16 mouse cellular contexts compared by ENCODE assay signal in the genomic region with DNA sequence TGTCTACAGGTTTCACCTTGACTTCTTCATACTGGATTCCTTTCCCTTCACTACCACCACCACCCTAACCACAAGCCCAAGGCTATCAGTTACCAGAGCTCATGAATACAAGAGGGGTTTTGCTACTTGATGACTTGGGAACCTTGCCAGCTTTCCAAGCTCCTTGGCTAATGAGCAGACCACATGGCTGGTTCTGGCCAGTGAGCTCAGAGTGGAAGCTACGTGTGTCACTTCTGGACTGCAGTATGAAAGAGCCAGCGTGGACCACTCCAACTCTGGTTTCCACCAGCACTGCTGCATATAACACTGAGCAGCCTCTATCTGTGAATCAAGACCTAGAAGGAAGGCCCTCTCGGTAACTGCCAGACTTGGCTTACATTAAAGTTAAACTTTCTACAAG.
DNase-seq lines count a peak whose midpoint lies in the region; ATAC-seq and TF ChIP-seq lines count a peak whose summit lies in the region.
"Had no signal": no experiment of that assay in that cellular context is flagged by ENCODE, and none has a peak within 500 bp of the region (broad histone marks: within the 10 kb centered on the region; RNA-seq: fewer than 3 reads in every experiment).

No protein-coding gene starts in this region.

- H3K9ac ChIP-seq in hindbrain, postnatal 0 days (replicated peaks; ENCODE audit: low read length): no peak overlapping the region
- H3K9ac ChIP-seq: embryonic facial prominence, embryonic 15.5 days; liver, embryonic 13.5 days; stomach, embryonic 15.5 days had no signal

- peak; percentile 53 for ATAC-seq in hindbrain, postnatal 0 days
- ATAC-seq in Patski: peak; percentile 36
- ATAC-seq in megakaryocyte-erythroid progenitor cell, adult 5-6 weeks (replicated peaks; ENCODE audit: low FRiP score, low TSS enrichment, poor library complexity, severe bottlenecking): no peak

- no peaks in the 10 kb centered on the region for H3K4me1 ChIP-seq in hindbrain, postnatal 0 days (ENCODE audit: insufficient read depth, low read length)
- H3K4me1 ChIP-seq in hindbrain, embryonic 10.5 days (replicated peaks): no peaks in the 10 kb centered on the region
- H3K4me1 ChIP-seq: embryonic facial prominence, embryonic 15.5 days; liver, embryonic 13.5 days; stomach, embryonic 15.5 days had no signal

- intact Hi-C loops in gastrocnemius, adult 2 months (cut with DNase I): no loop called here

- DNase-seq in gastrocnemius, adult 2 months: peak; percentile 25
- DNase-seq in gastrocnemius, adult 18-20 months (ENCODE audit: low spot score): no peak
- DNase-seq in hindbrain, postnatal 0 days (ENCODE audit: low spot score): peak; percentile 43
- DNase-seq in hindbrain, embryonic 10.5 days (ENCODE audit: low spot score): no peak
- DNase-seq in Patski (ENCODE audit: low read depth, low spot score): no peak
- DNase-seq in kidney, adult 9 months: peak; percentile 38
- no peak for DNase-seq in embryo, embryonic 10.5 days (ENCODE audit: low spot score)
- DNase-seq: adrenal gland, postnatal 25 days; liver, embryonic 13.5 days; lung, postnatal 4 days; midbrain, embryonic 14.5 days; right cerebral cortex, postnatal 4 days; thymus, postnatal 14 days had no signal

- no peaks in the 10 kb centered on the region for H3K9me3 ChIP-seq in hindbrain, postnatal 0 days (ENCODE audit: low read length)
- no peaks in the 10 kb centered on the region for H3K9me3 ChIP-seq in hindbrain, embryonic 10.5 days
- H3K9me3 ChIP-seq: embryonic facial prominence, embryonic 15.5 days; liver, embryonic 13.5 days; stomach, embryonic 15.5 days had no signal

- WGBS in hindbrain, postnatal 0 days: 69% methylated on average over 3 of the region's 3 CpGs
- 86% methylated on average over 3 of the region's 3 CpGs for WGBS in hindbrain, embryonic 10.5 days

- no peaks in the 10 kb centered on the region for H3K36me3 ChIP-seq in hindbrain, postnatal 0 days (ENCODE audit: insufficient read depth, low read length)
- H3K36me3 ChIP-seq in hindbrain, embryonic 10.5 days: no peaks in the 10 kb centered on the region
- H3K36me3 ChIP-seq: embryonic facial prominence, embryonic 15.5 days; liver, embryonic 13.5 days; stomach, embryonic 15.5 days had no signal

- 0 out of 2 replicates have a peak overlapping the region, but pooled peaks have one; percentile 20 for H3K27ac ChIP-seq in gastrocnemius, adult 2 months
- H3K27ac ChIP-seq in hindbrain, postnatal 0 days: no peak overlapping the region
- H3K27ac ChIP-seq in hindbrain, embryonic 10.5 days: no peak overlapping the region
- H3K27ac ChIP-seq: embryonic facial prominence, embryonic 15.5 days; liver, embryonic 13.5 days; stomach, embryonic 15.5 days had no signal

- POLR2A ChIA-PET in Patski (lab: Charles Lee): no interaction called here

- no peak for TF ChIP-seq CTCF in gastrocnemius, adult 2 months (IDR thresholded peaks at IDR 0.05)
- no peak for TF ChIP-seq CTCF in hindbrain, postnatal 0 days (IDR thresholded peaks at IDR 0.05; ENCODE audit: low read depth)
- no peak for TF ChIP-seq CTCF in Patski (IDR thresholded peaks at IDR 0.05)

- H3K4me3 ChIP-seq in gastrocnemius, adult 2 months: no peak overlapping the region
- no peak overlapping the region for H3K4me3 ChIP-seq in hindbrain, postnatal 0 days (ENCODE audit: low read length)
- H3K4me3 ChIP-seq in hindbrain, embryonic 10.5 days: no peak overlapping the region
- H3K4me3 ChIP-seq: embryonic facial prominence, embryonic 15.5 days; liver, embryonic 13.5 days; stomach, embryonic 15.5 days had no signal

- CTCF ChIA-PET in Patski (lab: Charles Lee): no interaction called here

- H3K27me3 ChIP-seq in hindbrain, postnatal 0 days (ENCODE audit: insufficient read depth, low read length): no peaks in the 10 kb centered on the region
- no peaks in the 10 kb centered on the region for H3K27me3 ChIP-seq in hindbrain, embryonic 10.5 days (ENCODE audit: insufficient read depth, poor library complexity, severe bottlenecking)
- no peaks in the 10 kb centered on the region for H3K27me3 ChIP-seq in Patski
- H3K27me3 ChIP-seq: embryonic facial prominence, embryonic 15.5 days; liver, embryonic 13.5 days; stomach, embryonic 15.5 days had no signal

- H3K4me2 ChIP-seq in hindbrain, postnatal 0 days (ENCODE audit: low read depth, low read length): no peak overlapping the region
- H3K4me2 ChIP-seq: embryonic facial prominence, embryonic 15.5 days; liver, embryonic 13.5 days; stomach, embryonic 15.5 days had no signal

- in situ Hi-C loops in Patski (cut with MboI; ENCODE audit: low pct_unique_long_range_greater_than_20kb): no loop called here

Comparison
In these comparisons a context has a peak if more than half of its experiments do, and no peak if none do; other contexts are left out.
1. DNase-seq: peak in gastrocnemius, adult 2 months (single experiment), hindbrain, postnatal 0 days (single experiment) and kidney, adult 9 months (single experiment); none in gastrocnemius, adult 18-20 months (single experiment), hindbrain, embryonic 10.5 days (single experiment), Patski (single experiment) and embryo, embryonic 10.5 days (single experiment).